Mouse (Mus musculus): ENCODE data around the gene Rprd1b.

Rprd1b gene

DNA sequence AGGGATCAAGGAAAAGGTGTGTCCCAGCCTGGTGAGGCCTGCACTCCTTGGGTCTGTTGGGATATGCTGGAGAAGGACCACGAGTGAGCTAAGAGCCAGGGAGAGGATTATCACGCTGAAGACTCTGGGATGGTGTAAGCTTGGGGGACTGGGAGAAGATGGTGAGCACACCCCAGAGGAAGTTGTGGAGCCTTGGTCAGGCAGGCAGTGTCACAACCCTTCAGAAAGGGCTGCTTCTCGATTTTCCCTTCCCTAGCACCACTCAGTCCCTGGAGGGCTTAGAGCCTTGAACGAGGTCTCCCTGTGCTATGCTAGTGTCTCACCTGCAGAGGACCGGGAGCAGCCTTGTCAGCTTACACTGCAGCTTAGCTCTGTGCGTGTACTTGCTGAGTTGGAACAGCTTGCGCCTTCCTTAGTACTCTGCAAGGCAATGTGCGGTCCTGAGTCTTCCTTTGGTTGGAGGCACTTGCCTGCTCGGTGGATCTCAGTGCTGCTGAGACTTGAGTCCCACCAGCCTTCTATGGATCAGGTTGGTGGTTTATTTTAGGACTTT lies 51.6 kb downstream of the Rprd1b start:
- no peak for DNase-seq (ENCODE audit: low spot score in 2 of 2)

DNA sequence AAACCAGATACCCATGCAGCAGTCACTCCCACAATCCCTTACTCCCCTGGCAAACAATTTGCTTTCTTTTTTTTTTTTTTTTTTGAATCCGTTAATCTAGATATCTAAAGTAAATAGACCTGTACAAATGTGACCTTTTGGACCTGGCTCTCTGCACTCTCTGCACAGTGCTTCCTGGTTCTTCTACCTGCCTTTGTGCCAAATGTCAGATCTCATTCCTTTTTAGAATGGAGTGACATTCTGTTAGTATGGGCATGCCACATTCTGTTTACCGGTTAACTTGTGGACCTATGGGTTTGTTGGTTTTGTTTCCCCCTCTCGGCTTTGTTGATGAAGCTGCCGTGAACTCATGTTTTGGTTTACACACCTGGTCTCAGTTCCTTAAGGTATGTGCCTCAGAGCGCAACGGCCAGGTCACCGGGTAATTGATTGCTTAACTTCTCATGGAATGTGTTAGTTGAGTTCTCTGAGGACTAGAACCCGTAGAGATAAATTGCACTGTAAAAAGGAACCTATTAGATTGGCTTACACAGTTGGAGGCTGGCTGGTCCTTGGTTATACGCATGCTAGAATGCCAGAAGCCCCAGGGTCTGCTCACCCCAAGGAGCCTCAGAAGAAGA lies 52.4 kb downstream of the Rprd1b start:
- DNase-seq (ENCODE audit: low spot score in 2 of 2), result no peak

DNA sequence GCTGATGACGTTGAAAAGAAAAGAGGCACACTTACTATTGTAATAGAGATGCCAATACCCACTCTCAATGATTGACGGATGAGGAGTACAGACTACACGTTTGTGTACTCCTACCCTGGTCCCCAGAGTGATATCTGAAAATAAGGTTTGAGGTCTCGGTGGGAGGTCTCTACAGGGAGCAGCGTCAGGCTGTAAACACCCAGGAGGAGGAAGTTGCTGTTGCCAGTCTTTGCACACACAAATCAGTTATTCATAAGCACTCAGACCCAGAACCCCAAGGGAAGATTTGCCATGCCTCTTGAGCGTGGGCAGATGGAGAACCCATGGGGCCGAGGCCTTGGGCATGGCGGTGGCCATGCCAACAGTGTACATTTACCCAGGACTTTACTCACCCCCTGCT lies 56.2 kb downstream of the Rprd1b start:
- no peak for DNase-seq (ENCODE audit: low spot score in 2 of 2)

DNA sequence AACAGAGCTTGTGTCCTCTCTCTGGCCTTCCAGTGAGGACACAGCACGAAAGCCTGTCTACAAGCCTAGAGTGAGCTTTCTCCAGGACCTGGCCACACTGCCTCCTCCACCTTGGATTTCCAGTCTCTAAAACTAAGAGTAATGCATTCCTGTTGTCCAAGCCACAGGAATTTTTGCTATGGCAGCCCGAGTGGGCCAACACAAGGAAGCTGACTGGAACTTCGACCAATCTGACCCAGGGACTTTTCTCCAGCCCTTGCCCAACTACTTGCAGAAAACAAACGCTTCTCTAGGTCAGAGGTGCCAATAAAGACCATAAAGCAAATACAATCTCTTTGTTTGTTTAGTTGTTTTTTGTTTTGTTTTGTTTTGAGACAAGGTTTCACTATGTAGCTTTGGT lies 61.8 kb downstream of the Rprd1b start:
- no peak for DNase-seq (ENCODE audit: low spot score in 2 of 2)

DNA sequence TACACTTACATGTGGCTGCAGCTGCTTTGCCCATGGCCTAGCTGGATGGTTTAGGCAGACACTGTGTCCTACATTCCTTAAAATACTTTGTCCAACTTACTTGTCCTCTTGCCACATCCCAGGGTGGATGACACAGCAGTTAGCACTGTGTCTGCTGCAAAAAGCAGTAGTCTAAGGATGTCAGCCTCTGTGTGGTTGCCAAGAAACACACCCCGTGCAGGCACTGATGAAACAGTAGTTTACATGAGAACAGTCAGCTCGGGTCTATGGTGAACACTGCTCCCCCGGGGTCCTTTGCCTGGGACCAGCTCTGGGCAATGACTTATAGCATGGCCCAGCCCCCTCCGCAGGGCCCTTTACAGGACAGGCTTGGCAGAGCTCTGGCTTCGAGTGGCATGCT lies 65.0 kb downstream of the Rprd1b start:
- DNase-seq (ENCODE audit: low spot score in 2 of 2), result peak; percentile 16 to 43

DNA sequence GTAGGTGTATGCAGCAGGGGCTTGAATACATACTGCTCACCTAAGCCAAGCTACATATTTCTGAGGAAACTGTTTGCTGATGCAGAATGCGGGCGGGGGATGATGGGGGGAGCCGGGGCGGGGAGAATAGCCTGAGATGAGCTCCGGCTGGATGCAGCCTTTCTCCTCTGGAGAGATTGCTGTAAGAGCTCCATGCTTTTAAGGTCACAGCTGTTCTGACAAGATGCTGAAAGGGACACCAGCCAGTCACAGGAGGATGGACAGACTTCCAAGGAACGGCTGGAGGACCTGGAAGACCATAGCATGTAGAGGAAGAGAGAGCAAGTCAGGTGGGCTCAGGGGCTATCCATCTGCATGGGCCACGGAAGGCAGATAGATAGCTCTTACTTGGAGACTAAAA lies 66.0 kb downstream of the Rprd1b start:
- DNase-seq (ENCODE audit: low spot score in 2 of 2), result no peak

DNA sequence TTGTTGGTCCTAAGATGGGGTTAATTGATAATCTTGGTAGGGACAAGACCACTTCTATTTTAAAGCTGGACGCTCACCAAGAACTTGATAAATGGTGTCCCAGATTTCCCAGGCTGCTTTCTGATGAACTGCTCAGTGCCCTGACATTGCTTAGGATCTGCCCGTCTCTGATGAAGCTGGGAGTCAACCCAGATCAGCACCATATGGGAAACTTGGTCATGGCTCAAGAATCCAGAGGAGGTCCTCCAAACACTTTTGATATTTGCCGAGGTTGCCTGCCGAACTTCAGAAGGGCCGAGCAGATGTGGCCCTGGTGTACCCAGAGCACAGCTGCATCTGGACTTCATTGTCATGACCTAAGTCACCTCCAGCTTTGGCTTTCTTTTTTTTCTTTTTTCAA lies 66.5 kb downstream of the Rprd1b start:
- DNase-seq (ENCODE audit: low spot score in 2 of 2), result no peak

DNA sequence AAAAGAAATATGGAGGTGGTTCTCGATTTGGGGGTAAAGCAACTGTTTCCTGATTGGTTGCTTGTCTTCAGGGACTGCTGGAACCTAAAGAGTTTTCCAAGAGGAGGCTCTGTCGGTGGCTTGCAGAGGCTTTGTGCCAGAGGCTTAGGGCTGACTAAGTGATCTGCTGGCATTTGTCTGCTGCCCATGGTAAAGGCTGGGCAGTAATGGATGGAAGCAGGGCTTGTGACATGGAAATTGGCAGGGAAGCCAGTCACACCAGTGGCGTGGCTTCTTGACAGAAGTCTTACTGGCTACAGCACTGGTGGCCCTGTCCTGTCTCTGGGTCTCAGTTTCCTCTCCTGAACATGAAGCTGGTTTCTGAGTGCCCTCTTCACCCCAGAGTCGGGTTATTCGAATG lies 68.8 kb downstream of the Rprd1b start:
- no peak for DNase-seq (ENCODE audit: low spot score in 2 of 2)

DNA sequence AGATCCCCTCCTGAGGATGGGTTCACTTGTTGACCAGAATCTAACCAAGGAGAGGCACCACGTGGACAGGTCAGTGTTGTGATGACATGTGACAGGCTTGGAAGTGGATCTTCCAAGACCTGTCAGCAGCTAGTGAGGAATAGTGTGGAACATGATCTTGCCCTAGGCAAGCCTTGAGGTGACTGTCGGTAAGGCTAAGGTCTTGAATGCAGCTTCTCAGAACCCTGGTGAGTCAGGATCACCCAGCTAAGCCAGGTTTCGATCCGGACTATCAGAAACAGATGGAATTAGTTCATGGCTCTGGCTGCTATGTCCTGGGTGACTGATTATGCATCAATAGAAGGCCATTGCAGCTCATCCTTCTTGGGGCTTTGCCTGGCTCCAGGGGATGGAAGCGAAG lies 70.4 kb downstream of the Rprd1b start:
- no peak for DNase-seq (ENCODE audit: low spot score in 2 of 2)

DNA sequence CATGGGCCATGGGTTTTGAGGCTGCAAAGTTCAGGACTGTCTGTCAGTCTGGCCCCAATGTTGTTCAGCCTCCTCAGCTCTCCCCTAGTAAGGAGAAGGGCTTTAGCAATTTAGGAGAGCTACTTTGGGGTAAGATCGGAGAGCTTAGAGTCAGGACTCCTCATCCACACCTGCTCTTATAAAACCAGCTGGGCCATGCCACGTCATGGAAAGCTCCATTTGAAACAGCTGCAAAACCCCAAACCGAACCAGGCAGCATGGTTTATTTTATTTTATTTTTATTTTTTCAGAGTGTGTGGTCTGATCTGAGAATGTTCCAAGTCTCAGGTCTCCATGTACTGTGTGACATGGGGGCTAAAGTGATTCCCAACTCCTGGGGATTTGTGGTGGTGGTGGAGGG lies 71.2 kb downstream of the Rprd1b start:
- DNase-seq (ENCODE audit: low spot score in 2 of 2), result no peak

DNA sequence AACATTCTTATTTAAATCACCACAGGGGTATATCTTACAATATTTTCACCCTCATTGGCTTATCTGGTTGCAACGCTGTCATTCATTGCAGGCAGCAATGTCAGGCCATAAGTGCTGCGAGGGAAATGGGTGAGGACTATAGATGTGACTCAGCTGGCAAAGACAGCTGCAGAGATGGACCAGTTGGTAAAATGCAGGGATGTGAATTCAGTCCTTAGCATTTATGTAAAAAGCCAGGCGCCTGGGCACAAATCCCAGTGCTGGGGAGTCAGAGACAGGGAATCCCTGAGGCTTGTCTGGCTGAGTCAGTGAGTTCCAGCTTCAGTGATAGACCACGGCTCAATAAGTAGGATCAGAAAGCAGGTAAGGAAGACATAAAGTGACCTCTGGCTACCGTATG lies 73.5 kb downstream of the Rprd1b start:
- peak; percentile 55 to 66 for DNase-seq (ENCODE audit: low spot score in 2 of 2)

DNA sequence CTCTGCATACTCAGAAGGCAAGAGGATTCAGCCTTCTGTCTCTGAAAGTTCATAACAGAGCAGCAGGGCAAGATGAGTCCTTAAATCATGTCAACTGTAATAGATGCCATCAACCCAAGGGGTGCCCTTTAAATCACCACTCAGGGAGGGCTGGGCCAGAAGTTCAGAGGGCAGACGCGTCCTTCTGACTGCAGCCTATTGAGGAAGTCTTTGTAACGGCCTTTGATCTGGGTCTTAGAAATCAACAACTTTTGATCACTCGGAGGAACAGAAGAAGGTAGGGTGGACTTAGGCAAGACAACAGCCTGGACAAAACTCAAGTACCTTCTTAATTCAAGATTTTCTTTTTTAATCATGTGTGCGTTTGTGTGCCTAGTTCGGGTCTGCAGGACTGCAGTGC lies 76.7 kb downstream of the Rprd1b start:
- DNase-seq (ENCODE audit: low spot score in 2 of 2), result no peak

DNA sequence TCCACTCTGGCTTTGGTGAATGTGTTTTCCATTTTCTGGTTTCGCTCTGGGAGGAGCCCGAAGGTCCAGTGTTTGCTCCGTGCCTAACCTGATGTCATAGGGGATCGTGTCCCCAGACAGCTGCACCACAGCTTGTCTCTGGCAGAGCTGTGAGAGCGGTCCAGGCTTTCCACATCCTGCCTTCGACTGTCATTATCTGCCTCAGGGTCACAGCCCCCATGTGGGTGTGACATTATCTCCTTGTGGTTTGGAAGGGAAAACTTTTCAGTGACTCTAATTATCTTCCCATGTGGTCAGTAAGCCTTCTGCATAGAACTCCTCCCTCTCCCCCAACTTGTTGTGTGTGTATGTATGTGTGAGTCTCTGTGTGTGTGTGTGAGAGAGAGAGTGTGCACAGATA lies 77.3 kb downstream of the Rprd1b start:
- no peak for DNase-seq (ENCODE audit: low spot score in 2 of 2)

DNA sequence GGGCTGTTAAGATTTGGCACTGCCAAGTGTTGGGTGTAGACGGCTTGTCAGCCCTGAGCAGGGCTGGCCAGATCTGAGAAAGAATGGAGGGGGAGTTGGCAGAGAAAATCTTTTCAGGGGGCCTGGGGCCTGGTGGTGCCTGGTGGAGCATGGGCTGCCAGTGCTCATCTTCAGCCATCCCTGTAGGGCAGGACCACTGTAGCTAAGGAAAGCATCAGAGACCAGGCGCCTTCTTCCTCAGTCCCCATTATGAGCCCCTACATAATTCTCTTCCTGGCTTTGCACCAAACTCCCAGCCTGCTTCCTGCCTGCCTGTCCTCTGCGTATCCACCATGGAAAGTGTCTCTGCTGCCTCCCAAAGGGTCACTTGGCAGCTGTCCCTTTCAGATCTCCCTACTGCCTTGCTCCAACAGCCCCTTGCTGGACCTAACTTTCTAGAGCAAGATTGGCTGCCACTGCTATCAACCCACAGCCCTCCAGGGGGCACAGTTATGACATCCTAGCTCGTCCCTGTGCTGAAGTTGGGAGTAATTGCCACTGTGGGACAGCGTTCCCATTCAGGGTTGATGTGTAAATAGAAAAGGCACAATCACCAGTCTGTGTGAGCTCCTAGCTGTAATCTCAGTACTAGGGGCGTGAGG lies 78.8 kb downstream of the Rprd1b start:
- DNase-seq (ENCODE audit: low spot score in 2 of 2), result peak; percentile 9 to 28

DNA sequence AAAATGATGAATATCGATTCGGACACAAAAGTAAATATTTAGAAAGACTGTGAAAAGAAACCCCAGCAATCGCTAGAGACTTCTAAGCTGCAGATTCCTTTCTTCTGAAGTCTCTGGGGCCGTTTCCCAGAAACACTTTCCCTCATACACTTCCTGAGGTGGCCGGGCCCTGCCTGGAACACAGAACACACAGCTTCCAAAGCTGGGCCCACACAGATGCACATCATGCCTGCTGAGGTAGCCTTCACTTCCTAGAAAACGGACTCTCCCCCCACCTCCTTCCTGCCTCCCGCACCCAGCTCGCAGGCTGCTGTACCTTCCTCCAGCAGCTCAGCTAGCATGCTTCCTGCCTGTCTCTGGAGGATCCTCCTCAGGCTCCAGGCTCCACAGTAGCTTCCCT lies 81.2 kb downstream of the Rprd1b start:
- no peak for DNase-seq (ENCODE audit: low spot score in 2 of 2)

DNA sequence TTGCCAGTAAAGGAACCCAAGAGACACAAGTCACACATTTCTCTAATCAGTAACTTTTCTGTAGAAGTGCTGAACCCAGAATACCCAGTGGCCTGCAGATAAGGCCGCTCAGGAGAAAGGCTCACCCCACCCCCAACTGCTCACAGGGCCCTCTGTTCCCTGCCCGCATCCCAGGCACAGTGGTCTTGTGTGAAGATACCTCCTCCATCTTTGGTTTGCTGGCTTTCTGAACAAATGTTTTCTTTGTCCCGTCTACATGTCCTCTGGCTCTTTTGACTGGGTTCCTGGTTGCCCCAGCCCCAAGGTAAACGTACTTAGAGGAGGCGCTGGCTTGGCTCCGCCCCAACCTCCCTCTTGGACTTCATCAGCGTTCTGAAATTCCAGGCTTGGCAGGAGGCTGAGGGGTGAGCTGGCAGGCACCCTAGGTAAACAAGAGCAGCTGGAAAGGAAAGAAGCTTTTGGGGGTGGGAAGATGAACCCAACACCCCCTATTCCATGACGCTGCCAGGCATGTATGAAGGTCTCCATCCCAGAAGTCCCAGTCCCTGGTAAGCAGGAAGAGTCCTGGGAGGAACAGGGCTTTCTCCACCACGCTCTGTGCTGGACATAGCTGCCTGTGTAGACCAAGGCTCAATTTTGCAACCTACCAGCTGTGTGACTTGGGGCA lies 85.4 kb downstream of the Rprd1b start:
- DNase-seq (ENCODE audit: low spot score in 2 of 2), result no peak

DNA sequence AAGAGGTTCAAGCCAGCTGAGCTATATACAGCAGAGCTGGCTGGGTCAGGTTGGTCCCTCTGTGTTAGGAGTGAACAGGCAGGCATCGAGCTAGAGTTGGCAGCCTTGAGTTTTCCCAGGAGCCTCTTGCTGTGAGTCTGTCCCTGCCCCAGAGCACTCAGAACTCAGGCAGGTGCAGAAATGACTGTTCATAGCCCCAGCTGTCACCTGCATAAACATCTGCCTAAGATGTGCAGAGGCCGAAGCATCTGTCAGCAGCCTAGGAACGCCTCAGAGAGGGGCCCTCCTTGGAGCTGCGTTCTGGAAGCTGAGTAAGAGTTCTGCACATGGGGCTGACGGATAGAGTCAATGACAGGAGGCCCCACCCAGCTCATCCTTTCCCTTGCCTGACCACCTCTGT lies 86.6 kb downstream of the Rprd1b start:
- no peak for DNase-seq (ENCODE audit: low spot score in 2 of 2)

DNA sequence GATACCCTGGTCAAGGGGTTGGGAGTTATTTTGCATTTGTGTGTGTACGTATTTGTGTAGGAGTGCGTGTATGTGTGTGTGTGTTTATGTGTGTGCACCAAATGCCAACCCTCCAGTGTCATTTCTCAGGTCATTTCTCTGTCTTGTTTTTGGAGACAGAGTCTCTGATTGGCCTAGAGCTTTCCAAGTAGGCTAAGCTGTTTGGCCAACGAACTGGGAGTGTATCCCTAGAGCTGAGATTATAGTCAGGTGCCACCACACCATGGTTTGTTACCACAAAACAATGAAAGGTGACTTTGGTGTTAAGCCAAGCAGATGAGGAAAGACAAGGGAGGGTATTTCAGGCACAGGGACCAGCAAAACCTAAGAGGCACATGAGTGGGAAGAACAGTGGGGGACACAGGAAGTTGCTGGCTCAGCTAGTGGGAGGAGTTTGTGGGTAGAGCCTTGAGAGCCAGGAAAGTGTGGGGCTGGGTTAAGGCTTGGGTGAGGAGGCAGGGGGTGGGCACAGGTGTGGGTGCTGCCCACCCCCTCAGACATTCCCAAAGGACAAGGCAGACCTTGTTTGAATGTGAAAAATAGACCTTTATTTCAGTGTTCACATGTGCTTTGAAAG lies 87.6 kb downstream of the Rprd1b start:
- DNase-seq (ENCODE audit: low spot score in 2 of 2), result no peak

DNA sequence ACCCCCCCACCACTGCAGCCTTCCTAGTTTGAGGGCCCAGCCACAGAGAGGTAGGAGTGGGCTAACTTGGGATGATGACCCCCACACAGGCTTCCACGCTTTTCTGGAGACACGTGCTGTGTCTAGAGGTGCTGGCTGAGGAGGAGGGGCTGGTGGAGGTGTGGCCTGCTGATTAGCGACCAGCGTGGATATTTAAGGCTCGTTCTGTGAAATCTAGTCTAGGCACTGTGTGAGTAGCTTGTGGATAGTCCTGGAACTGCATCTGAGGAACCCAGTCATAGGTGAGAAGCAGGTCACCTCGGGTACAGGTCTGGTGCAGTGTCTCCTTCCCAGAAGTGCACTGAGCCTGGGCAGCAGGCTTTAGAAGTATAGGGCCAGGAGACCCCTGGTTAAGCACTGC lies 88.4 kb downstream of the Rprd1b start:
- no peak for DNase-seq (ENCODE audit: low spot score in 2 of 2)

DNA sequence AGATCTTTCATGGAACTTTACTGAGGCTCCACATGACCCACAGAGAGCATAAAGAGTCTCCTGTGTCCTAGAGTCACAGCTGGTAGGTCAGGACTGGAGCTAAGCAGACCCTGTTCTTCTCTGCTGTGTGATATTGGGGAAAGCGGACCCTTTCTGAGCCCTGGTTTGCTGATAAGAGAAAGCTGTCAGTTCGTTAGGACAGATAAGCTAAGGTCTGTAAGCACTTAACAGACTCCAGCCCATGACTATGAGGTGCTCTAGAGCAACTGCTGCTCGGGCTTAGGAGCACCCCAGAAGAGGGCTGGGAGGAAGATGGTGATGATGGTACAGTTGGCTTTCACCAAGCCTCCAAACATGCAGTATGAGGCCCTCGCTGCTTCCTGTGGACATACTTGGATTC lies 90.8 kb downstream of the Rprd1b start:
- DNase-seq (ENCODE audit: low spot score in 2 of 2), result no peak

DNA sequence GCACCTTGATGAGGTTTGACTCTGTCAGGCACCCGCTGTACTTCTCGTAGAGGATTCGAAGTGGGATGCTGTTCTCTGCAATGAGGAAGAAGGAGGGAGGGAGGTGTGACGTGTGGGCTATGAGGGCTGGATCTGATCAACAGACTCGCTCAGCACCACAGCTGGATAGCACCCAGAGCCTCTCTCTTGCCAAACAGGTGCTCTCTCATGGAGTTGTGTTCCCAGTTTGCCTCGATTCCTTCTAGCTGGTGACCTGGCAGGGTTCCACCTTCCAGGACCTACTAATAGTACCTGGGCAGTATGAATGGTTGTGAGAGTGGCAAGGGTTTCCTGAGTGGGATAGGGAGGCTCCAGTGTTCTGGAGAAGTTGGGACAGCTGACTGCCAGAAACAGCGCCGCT lies 91.9 kb downstream of the Rprd1b start:
- DNase-seq (ENCODE audit: low spot score in 2 of 2), result no peak

DNA sequence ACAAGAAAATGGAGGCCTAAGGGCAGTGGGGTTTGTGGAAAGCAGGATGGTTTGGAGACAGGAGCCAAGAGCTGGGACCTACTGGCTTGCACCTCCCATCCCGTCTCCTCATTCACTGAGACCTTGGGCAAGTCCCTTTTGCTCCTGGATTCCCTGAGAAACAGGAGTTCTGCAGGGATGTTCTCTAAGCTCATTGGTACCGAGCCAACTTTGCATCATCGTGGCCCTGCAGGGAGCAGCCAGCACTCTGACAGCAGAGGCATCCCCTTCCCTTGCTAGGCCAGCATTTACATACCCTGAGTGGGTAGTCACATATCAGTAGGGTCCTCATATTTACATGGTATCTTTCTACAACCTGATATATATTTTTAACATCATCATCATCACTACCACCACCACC lies 92.6 kb downstream of the Rprd1b start:
- no peak for DNase-seq (ENCODE audit: low spot score in 2 of 2)
